Mouse (Mus musculus) c-Kit-positive CD71-positive TER-119-negative erythroid progenitor cells, embryonic 14.5 days (primary cell): Measurements from ENCODE around the gene Gm10717.
A peak's percentile ranks its signal among the peaks of the same experiment; 100 is the strongest.
"Not testable (repeated sequence)": the region's sequence is repeated elsewhere in the genome, so short reads cannot be mapped to it uniquely, and the experiment has no call there.

ENCODE experiments used
- DNase-seq: peaks from one replicate; pipeline ENCODE4 v3.0.0-alpha.2; 2013; ENCODE audit warnings: low read depth

Gene Gm10717

GRCm38 (mm10) chr9:3025653-3026052 is 436 bp downstream of the Gm10717 start:
- not testable (repeated sequence) for DNase-seq

- DNase-seq = not testable (repeated sequence)
Observed at GRCm38 (mm10) chr9:3026136-3026535, 919 bp downstream of the Gm10717 start.

- DNase-seq = not testable (repeated sequence)
Observed at GRCm38 (mm10) chr9:3026741-3027140, 1.5 kb downstream of the Gm10717 start.

GRCm38 (mm10) chr9:3027200-3027599 is 2.0 kb downstream of the Gm10717 start:
- DNase-seq = not testable (repeated sequence)

GRCm38 (mm10) chr9:3029276-3030000 is 4.2 kb downstream of the Gm10717 start:
- DNase-seq = not testable (repeated sequence)

- DNase-seq = peak; percentile 87
Observed at GRCm38 (mm10) chr9:3030677-3031318, 5.6 kb downstream of the Gm10717 start.

- not testable (repeated sequence) for DNase-seq
Observed at GRCm38 (mm10) chr9:3034299-3034698, 9.1 kb downstream of the Gm10717 start, which contains the start of gene Gm17535. Gene Gm17535 (plus strand): TSS chr9:3034599.

GRCm38 (mm10) chr9:3036577-3036976 is 11.4 kb downstream of the Gm10717 start, which contains the start of gene Gm10715:
Gene Gm10715 (plus strand): TSS chr9:3036877.
- DNase-seq = not testable (repeated sequence)

- not testable (repeated sequence) for DNase-seq
Observed at GRCm38 (mm10) chr9:3038161-3038560, 12.9 kb downstream of the Gm10717 start.
